Mouse (Mus musculus) ES-E14 (cell line): ENCODE measurements around the gene Spns2.

ENCODE experiments used
- CHD2 ChIP-seq: IDR thresholded peaks from 2 replicates; pipeline ENCODE4 v1.6.1; 2014; ENCODE audit warnings: mild to moderate bottlenecking, low read depth, low read length, inconsistent platforms
- HCFC1 ChIP-seq: IDR thresholded peaks from 2 replicates; pipeline ENCODE4 v1.6.1; 2012; ENCODE audit warnings: low read length, inconsistent platforms, borderline replicate concordance; ENCODE audit not compliant: insufficient read depth
- MAFK ChIP-seq: IDR thresholded peaks from 2 replicates; pipeline ENCODE4 v1.6.1; 2014; ENCODE audit warnings: mild to moderate bottlenecking, low read depth, low read length, inconsistent platforms; ENCODE audit not compliant: insufficient read depth
- ZC3H11A ChIP-seq: IDR thresholded peaks from 2 replicates; pipeline ENCODE4 v1.6.1; 2012; ENCODE audit warnings: low read depth, mild to moderate bottlenecking, inconsistent platforms, low read length, borderline replicate concordance
- ZNF384 ChIP-seq: IDR thresholded peaks from 2 replicates; pipeline ENCODE4 v1.6.1; 2012; ENCODE audit warnings: low read depth, low read length, inconsistent platforms

- TF ChIP-seq MAFK (no peak), HCFC1 (peak; percentile 66; the same call in 1 of the 2 replicates), CHD2 (peak; percentile 34; the same call in 1 of the 2 replicates), ZNF384 (no peak), ZC3H11A (no peak)
These were observed 48.6 kb downstream of the Spns2 start, which contains the start of gene Mybbp1a for GRCm38 (mm10) chr11:72440965-72441664.
